Mouse (Mus musculus) kidney, postnatal 0 days (tissue): ENCODE data around the gene Rbpms2. TPM values are rescaled to one million over a fixed set of nuclear protein-coding genes. Genes with fewer than 3 reads are reported as not detected.

Experiments used
- ATAC-seq: fragments of 200-750 bp; cut with Nextera tagmentation; replicated peaks from 2 replicates; pipeline ENCODE4 v1.8.0; 2017; ENCODE audit warnings: low read depth, moderate number of reproducible peaks, moderate TSS enrichment, moderate library complexity; ENCODE audit not compliant: low FRiP score
- DNase-seq: peaks from one replicate; pipeline ENCODE4 v3.0.0-alpha.2; 2016; ENCODE audit warnings: low spot score
- H3K27ac ChIP-seq: fragments of 300-500 bp; sonication (generic); 2 replicates; pipeline ENCODE4 v1.5.1; 2014; ENCODE audit warnings: mild to moderate bottlenecking
- H3K27me3 ChIP-seq: fragments of 300-500 bp; sonication (generic); 2 replicates; pipeline ENCODE4 v1.6.1; 2014; ENCODE audit warnings: low read length, mixed read lengths; ENCODE audit not compliant: insufficient read depth
- H3K36me3 ChIP-seq: fragments of 300-500 bp; sonication (generic); 2 replicates; pipeline ENCODE4 v1.6.1; 2014; ENCODE audit warnings: low read length, mixed read lengths; ENCODE audit not compliant: insufficient read depth
- H3K4me1 ChIP-seq: fragments of 300-500 bp; sonication (generic); replicated peaks from 2 replicates; pipeline ENCODE4 v1.6.1; 2014; ENCODE audit warnings: antibody characterized with exemption, low read length, mixed read lengths; ENCODE audit not compliant: insufficient read depth
- H3K4me2 ChIP-seq: fragments of 300-500 bp; sonication (generic); 2 replicates; pipeline ENCODE4 v1.6.1; 2014; ENCODE audit warnings: mild to moderate bottlenecking, low read length, moderate library complexity, mixed read lengths
- H3K4me3 ChIP-seq: fragments of 300-500 bp; sonication (generic); replicated peaks from 2 replicates; pipeline ENCODE4 v1.5.1; 2014; ENCODE audit warnings: low read depth, low read length
- H3K9ac ChIP-seq: fragments of 300-500 bp; sonication (generic); 2 replicates; pipeline ENCODE4 v1.6.1; 2014; ENCODE audit warnings: low read depth, low read length
- H3K9me3 ChIP-seq: fragments of 300-500 bp; sonication (generic); replicated peaks from 2 replicates; pipeline ENCODE4 v1.6.1; 2016; ENCODE audit warnings: low read length, inconsistent platforms, mixed read lengths
- CTCF ChIP-seq: IDR thresholded peaks from 2 replicates; pipeline ENCODE4 v1.5.1; 2016; ENCODE audit warnings: antibody characterized with exemption, low read depth, mild to moderate bottlenecking, moderate library complexity
- whole genome bisulfite sequencing: fragments of 180-500 bp; shearing (Covaris S2); extraction: QIAGEN DNeasy Blood & Tissue Kit; methylation state at CpG from one replicate; pipeline ENCODE4 v1.1.7; 2014; 5-methylcytosine and 5-hydroxymethylcytosine counted together
- polyA plus RNA-seq: library from polyadenylated mRNA; unstranded; fragments of >200 nt; fragmentation: Nextera tagmentation; extraction: Ambion mirVana; gene quantifications from 2 replicates; pipeline ENCODE4 v1.2.1, GENCODE M21; 2015

Gene Rbpms2
- polyA plus RNA-seq, 1 experiment from 2014 or later: 38.6 TPM

DNA sequence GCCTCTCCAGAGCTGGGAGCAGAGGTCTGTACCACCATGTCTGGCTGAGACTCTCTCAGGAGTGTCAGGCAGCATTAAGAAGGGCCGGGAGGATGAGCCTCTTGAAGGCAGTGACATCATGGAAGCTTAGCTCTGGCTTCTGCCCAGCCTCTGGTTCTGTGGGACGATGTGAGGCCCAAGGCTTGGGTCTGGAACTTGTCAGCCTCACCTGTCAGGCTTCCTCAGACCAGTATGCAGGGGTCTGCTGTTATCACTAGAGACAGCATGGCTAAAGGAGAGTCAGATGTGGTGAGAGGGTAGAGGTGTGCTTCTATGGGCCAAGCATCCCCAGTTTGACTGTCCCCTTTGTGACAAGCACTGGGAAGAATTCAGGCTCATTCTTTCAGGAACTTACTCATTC is 16.4 kb upstream of the Rbpms2 start:
- no peak overlapping the region for H3K4me2 ChIP-seq
- no peaks in the 10 kb centered on the region for H3K27me3 ChIP-seq
- 49% methylated on average over 2 of the region's 2 CpGs for WGBS
- TF ChIP-seq CTCF: no peak
- H3K36me3 ChIP-seq: no peaks in the 10 kb centered on the region
- no peak for DNase-seq
- no peaks in the 10 kb centered on the region for H3K4me1 ChIP-seq
- H3K4me3 ChIP-seq: no peak overlapping the region
- no peaks in the 10 kb centered on the region for H3K9me3 ChIP-seq
- no peak overlapping the region for H3K9ac ChIP-seq
- no peak overlapping the region for H3K27ac ChIP-seq
- ATAC-seq: no peak

DNA sequence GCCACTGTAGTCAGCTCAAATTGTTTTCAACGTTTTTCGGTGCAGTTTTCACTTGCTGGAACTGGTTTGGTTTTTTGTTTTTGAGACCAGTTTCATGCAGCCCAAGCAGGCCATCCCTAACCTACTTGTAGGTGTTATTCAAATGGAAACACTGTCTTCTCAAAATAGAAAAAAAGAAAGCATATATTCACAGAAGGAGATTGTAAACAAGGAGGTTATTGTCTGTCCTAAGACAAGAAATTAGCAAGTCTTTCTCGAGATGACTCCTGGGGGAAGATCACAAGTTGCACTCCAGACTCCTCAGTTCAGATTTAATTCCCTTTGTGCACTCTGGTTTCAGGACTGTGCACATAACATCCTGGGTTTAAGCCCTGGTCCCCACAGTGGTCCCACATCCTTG is 10.1 kb upstream of the Rbpms2 start:
- Histone ChIP-seq H3K9ac (no peak overlapping the region), H3K4me3 (no peak overlapping the region), H3K27ac (no peak overlapping the region), H3K36me3 (no peaks in the 10 kb centered on the region), H3K27me3 (no peaks in the 10 kb centered on the region), H3K4me2 (no peak overlapping the region), H3K9me3 (no peaks in the 10 kb centered on the region), H3K4me1 (no peaks in the 10 kb centered on the region)
- WGBS: 66% methylated on average over 3 of the region's 3 CpGs
- no peak for ATAC-seq
- no peak for DNase-seq
- TF ChIP-seq CTCF: no peak

DNA sequence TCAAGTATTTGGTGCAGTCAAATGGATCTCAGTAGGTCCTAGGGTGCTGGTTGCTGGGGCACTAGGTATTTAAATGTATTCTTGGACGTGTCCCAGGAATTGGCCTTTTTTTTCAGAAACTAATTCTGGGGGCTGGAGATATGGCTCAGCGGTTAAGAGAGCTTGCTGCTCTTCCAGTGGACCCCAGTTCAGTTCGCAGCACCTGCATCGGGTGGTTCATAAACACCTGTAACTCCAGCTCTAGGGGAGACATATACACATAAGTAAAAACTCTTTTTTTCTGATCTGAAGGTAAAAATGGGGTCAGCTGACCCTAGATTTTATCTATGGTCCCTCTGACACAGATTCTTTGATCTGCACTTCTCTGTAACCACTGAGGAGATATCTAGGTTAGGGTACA is 8.3 kb upstream of the Rbpms2 start:
- Histone ChIP-seq H3K36me3 (no peaks in the 10 kb centered on the region), H3K27ac (no peak overlapping the region), H3K4me1 (no peaks in the 10 kb centered on the region), H3K27me3 (no peaks in the 10 kb centered on the region), H3K4me2 (no peak overlapping the region), H3K9ac (no peak overlapping the region), H3K9me3 (no peaks in the 10 kb centered on the region), H3K4me3 (no peak overlapping the region)
- ATAC-seq: no peak
- WGBS: 94% methylated on average over 4 of the region's 4 CpGs
- TF ChIP-seq CTCF: no peak
- DNase-seq: no peak

DNA sequence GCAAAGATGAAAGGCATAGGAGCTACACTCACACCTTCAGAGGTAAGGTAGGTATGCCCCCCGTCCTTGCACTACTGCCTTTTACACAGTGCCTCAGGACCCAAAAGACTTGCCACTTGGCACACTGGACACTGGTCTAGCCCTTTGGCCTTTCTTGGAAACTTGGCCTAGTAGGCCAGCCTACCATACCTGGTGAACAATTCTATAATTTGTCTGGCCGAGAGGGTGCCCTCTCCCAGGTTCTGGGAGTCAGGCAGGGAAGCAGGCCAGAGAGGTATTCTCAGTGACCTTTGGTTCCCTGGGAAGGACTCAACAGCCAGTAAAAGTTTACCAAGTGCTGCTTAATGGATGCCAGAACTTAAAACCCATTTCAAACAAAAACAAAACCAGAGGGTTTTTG is 7.8 kb upstream of the Rbpms2 start:
- Histone ChIP-seq H3K4me1 (no peaks in the 10 kb centered on the region), H3K4me3 (no peak overlapping the region), H3K9me3 (no peaks in the 10 kb centered on the region), H3K27ac (no peak overlapping the region), H3K27me3 (no peaks in the 10 kb centered on the region), H3K4me2 (no peak overlapping the region), H3K9ac (no peak overlapping the region), H3K36me3 (no peaks in the 10 kb centered on the region)
- no peak for TF ChIP-seq CTCF
- no peak for ATAC-seq
- no peak for DNase-seq
- whole genome bisulfite sequencing: 76% methylated on average over 2 of the region's 2 CpGs

DNA sequence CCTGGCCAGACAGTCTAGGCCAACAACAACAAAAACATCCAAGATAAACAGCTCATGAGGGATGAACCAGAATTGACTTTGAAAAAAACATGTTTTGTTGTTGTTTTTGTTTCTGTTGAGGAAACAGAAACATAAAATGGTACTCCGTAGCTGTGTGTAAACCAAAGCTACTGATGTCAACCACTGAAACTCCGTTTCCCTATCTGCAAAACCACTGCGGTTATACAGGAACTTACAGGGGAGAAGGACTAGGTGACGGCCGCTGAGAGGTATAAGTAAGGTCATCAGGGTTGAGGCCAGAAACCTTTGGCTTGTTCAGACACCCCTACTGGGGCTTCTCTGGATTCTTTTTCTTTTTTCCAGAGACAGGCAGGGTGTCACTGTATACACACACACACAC is 6.6 kb upstream of the Rbpms2 start:
- Histone ChIP-seq H3K36me3 (no peaks in the 10 kb centered on the region), H3K4me2 (no peak overlapping the region), H3K27ac (no peak overlapping the region), H3K9ac (no peak overlapping the region), H3K9me3 (no peaks in the 10 kb centered on the region), H3K4me3 (no peak overlapping the region), H3K4me1 (no peaks in the 10 kb centered on the region), H3K27me3 (no peaks in the 10 kb centered on the region)
- 67% methylated on average over 5 of the region's 5 CpGs for WGBS
- no peak for TF ChIP-seq CTCF
- DNase-seq (no peak), ATAC-seq (no peak)

DNA sequence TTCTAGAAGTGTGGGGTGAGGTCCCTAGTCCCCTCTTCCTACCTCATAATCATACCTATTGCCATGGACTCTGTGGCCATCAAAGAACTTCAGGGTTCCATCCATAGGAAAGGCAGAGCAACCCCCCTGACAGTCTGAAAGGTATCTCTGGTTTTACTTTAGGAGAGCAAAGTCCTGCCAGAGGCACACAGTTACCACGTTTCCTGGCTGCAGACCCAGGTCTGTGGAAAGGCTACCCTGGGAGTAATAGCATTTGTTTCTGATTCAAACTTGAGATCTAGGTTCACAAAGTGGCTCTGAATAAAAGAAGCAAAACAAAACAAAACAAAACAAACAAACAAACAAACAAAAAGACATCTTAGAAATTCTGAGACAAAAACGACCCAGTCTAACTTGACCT is 5.2 kb upstream of the Rbpms2 start:
- no peak overlapping the region for H3K4me3 ChIP-seq
- WGBS: 76% methylated on average over 2 of the region's 2 CpGs
- no peak overlapping the region for H3K4me2 ChIP-seq
- TF ChIP-seq CTCF: no peak
- no peak for ATAC-seq
- H3K27ac ChIP-seq: no peak overlapping the region
- H3K9ac ChIP-seq: no peak overlapping the region
- no peaks in the 10 kb centered on the region for H3K27me3 ChIP-seq
- no peaks in the 10 kb centered on the region for H3K36me3 ChIP-seq
- H3K9me3 ChIP-seq: no peaks in the 10 kb centered on the region
- no peak for DNase-seq
- no peaks in the 10 kb centered on the region for H3K4me1 ChIP-seq
